Mouse (Mus musculus): ENCODE measurements around the gene Taf1a.
A peak's percentile ranks its signal among the peaks of the same experiment; 100 is the strongest.

Taf1a gene

DNA sequence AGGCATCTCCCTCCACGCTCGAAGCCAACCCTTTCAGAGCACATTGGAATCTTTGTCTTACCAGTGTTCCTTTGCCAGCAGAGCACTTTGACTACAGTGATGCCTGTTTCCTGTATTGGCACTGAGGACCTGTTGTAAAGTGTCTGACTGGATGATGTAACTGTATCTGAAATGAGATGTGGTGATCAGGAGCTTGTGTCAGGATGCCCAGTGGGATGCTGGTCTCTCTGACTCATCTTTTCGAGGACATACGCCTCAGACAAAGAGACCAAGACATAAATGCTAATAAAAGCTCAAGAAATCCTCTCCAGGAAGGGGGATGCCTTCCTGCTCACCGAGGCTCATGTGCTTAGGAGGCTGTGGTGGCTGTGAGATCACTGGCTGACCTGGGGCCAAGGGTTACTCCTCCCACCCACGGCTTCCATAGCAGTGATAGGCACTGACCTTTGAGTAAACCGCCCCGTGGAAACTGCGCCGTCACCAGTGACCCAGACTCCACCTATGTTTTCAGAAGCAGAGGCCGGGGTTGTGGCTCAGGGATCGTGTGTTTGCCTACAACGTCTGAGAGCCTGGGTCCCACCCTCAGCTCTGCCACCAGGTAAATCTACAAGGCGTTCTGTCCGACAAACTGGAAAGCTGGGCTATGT lies 25.4 kb downstream of the Taf1a start:
- no peak for DNase-seq

DNA sequence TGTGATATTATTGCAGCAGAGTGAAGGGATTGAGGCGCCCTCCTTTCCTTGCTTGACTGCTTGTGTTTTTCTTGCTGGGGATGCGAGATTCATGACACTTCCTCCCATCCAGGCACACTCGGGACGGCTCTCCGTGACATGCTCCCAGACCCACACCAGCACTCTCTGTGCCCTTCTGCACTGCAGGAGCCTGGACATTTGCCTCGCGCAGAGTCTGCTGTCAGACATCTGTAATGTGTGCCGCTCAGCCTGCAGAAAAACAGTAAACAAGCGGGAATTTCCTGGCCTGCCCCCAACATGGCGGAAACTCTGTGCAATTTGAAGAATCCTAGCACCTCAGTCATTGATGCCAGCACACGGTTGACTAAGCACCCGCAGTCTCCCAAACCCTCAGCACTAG lies 29.1 kb downstream of the Taf1a start, which contains the start of gene Hhipl2:
Gene Hhipl2 (plus strand): TSS at position 343 of the 400 bp plus-strand sequence.
- no peak for DNase-seq

DNA sequence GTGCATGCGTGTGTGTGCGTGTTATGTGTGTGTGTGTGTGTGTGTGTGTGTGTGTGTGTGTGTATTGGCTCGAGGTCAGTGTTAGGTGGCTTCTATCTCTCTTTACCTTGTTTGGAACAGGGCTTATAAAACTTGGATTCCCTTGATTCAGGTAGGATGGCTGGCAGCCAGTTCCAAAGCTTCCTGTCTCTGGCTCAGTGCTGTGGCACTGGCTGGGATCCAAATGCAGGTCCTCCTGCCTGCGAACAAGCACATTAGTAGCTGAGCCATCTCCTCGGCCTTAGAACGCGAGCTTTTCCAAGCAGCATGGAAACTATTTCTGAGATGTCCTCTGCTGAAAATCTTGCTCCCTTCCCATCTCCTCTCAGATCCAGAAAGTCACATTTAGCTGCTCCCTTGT lies 31.0 kb downstream of the Taf1a start:
- no peak for DNase-seq

DNA sequence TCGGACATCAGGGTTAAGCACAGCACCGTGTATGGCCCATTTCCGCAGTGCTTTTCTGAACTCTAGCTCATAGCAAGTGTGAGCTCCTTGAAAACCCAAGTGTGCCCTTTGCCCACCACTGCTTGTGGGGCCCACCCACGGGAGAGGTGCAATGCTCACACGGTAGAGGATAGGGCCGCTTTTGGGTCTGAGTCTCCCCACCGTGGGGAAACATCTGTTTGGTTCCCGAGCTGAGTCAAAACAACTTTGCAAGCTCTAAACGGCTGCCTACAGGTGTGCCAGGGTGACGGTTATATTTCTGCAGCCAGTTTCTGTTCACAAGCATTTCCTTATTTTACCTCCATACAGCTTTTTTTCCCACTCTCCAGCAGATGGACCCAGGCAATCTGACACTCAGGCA lies 31.5 kb downstream of the Taf1a start:
- DNase-seq = no peak

DNA sequence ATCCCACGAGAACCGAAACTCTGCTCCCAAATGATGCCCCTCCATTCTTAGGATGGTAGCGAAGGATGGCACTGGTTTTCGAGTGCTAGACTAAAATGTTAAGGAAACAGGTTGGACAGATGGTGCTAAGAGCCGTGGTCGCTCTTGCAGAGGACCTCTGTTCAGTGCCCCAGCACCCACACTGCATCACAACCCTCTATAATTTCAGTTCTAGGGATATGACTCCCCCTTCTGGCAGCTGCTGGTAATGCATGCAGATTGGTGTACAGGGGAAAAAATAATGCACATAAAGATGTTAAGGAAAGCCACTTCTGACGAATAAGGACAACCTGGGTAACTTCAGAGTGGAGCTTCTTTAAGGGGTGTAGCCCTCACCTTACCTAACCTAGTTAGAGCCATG lies 35.3 kb downstream of the Taf1a start:
- no peak for DNase-seq

DNA sequence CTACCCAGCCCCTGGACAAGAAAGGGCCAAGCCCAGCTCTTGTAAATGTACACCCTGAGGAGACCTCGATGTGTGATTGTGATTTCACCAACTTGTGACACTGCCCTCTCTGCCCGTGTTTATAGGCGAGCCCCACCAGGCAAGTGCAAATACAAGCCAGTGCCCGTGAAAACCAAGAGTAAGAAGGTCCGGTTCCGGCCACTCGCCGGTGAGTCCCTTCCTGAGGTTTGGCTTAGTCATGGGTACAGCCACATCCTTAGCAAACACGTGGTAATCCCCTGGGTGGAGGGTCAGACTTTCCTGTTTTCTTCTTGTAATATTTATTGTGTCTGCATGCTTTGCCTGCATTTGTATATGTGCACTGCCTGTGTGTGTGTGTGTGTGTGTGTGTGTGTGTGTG lies 46.1 kb downstream of the Taf1a start:
- no peak for DNase-seq

DNA sequence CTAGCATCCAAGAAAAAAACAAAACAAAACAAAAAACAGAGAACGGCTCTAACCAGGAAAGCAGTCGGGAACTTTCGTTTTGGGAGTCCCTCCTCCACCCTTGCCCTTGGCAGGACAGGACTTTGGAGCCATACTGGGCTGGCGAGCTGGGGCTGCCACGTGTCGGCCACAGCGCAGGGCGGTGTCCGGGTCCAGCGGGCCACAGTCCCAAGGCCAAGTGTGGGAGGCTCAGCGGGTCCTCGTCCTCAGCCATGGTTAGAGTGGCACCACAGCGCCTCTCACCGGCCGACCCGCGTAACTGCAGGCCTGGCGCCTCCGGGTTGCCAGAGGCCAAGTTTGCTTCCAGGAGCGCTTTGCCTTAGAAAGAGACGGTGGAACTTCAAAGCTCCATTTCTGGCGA lies 50.3 kb downstream of the Taf1a start:
- DNase-seq = peak; percentile 51

DNA sequence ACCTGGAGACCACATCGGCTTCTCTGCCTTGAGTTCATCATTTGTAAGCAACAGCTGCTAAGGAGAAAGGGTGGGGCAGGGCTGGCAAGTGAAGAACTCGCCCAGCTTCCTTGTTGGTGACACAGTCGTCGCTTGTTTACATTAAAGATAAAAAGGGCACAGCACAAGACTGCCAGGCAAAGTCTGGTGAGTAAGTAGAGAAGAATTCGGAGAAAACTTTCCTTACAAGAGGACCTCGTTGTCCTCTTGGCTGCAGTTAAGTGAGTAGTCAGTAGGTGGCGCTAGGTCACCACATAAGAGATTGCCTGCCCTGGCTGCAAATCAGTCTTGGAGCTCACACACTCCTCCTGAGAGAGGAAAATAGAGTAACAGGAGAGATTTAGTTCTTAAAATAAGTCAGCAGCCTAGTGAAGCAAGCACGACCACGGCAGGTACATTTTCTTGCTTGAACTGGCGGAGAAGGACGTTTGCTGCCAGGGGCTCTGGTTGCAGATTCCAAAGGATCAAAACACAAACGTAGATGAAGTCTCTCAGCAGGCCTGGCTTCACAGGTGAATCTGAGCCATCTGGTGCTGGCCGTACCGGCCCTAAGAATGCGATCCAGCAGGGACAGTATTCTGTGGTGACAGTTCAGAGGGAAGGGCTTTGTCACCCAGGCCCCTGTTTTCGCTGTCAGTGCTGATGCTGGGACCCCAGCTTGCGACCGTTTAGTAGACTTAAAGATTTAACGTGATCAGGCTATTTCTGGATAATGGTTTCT lies 53.4 kb downstream of the Taf1a start:
- peak; percentile 86 for DNase-seq

DNA sequence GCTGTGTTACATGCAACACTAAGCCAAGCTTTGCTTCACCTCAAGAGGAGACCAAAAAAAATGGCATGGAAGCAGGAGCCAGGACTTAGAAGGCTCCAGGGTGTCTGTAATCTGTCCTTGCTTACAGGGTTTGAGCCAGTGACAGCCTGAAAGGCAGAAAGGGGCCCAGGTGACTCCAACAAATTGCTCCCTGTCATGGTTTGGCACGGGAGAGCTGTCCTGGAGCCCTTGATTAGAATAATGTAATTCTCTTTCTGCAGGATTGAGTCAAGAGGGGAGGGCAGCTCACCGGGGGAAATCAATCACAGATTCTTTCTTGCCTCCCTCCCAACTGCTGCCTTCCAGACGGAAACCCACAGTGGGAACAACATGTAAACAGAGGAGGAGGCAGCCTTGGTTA lies 64.3 kb downstream of the Taf1a start:
- DNase-seq = no peak

Data from retina, postnatal 1 day (tissue).